Comparison of ENCODE assay signal across 8 mouse cellular contexts in genomic region chr6:134594569-134595442, GRCm38 (mm10). TPM values are rescaled to one million over a fixed set of nuclear protein-coding genes. Genes with fewer than 3 reads are reported as not detected.
A peak's percentile ranks its signal among the peaks of the same experiment; 100 is the strongest.
DNase-seq lines count a peak whose midpoint lies in the region; ATAC-seq and TF ChIP-seq lines count a peak whose summit lies in the region.

No protein-coding gene starts in this region.

- H3K9ac ChIP-seq in lung, postnatal 0 days (replicated peaks; ENCODE audit: low read depth): no peak overlapping the region
- H3K9ac ChIP-seq in forebrain, embryonic 14.5 days (ENCODE audit: low read length): no peak overlapping the region
- no peak overlapping the region for H3K9ac ChIP-seq in hindbrain, postnatal 0 days (replicated peaks; ENCODE audit: low read length)

- no peak overlapping the region for H3K4me3 ChIP-seq in lung, postnatal 0 days (ENCODE audit: low read depth, low read length)
- H3K4me3 ChIP-seq in forebrain, embryonic 14.5 days (ENCODE audit: low read depth, low read length): no peak overlapping the region
- H3K4me3 ChIP-seq in hindbrain, postnatal 0 days (ENCODE audit: low read length): no peak overlapping the region

- H3K4me2 ChIP-seq in lung, postnatal 0 days (replicated peaks; ENCODE audit: low read depth, low read length): peak overlapping the region; percentile 40
- no peak overlapping the region for H3K4me2 ChIP-seq in forebrain, embryonic 14.5 days (ENCODE audit: low read length)
- no peak overlapping the region for H3K4me2 ChIP-seq in hindbrain, postnatal 0 days (ENCODE audit: low read depth, low read length)

- no peaks in the 10 kb centered on the region for H3K27me3 ChIP-seq in lung, postnatal 0 days (replicated peaks; ENCODE audit: insufficient read depth, low read length)
- H3K27me3 ChIP-seq in forebrain, embryonic 14.5 days (replicated peaks; ENCODE audit: control insufficient read depth, insufficient read depth, low read length): no peaks in the 10 kb centered on the region
- no peaks in the 10 kb centered on the region for H3K27me3 ChIP-seq in hindbrain, postnatal 0 days (ENCODE audit: insufficient read depth, low read length)

- H3K4me1 ChIP-seq in lung, postnatal 0 days (ENCODE audit: insufficient read depth, low read depth, low read length): no peaks in the 10 kb centered on the region; the same call in 1 of the 2 replicates
- no peaks in the 10 kb centered on the region for H3K4me1 ChIP-seq in forebrain, embryonic 14.5 days (ENCODE audit: control insufficient read depth, insufficient read depth, low read length)
- no peaks in the 10 kb centered on the region for H3K4me1 ChIP-seq in hindbrain, postnatal 0 days (ENCODE audit: insufficient read depth, low read length)

- DNase-seq in R1 (ENCODE audit: low read depth, low spot score): peak; percentile 53
- DNase-seq in kidney, adult 18-20 months: peak; percentile 80
- peak; percentile 64 for DNase-seq in lung, postnatal 0 days (ENCODE audit: low spot score)
- DNase-seq in ovary, postnatal 10 days (ENCODE audit: low spot score): no peak
- DNase-seq in forebrain, embryonic 14.5 days (ENCODE audit: low spot score): no peak
- no peak for DNase-seq in thymus, postnatal 4 days
- no peak for DNase-seq in hindbrain, postnatal 0 days (ENCODE audit: low spot score)

- TF ChIP-seq CTCF in lung, postnatal 0 days (IDR thresholded peaks at IDR 0.05): no peak
- no peak for TF ChIP-seq CTCF in hindbrain, postnatal 0 days (IDR thresholded peaks at IDR 0.05; ENCODE audit: low read depth)

- H3K27ac ChIP-seq in lung, postnatal 0 days (ENCODE audit: low read length): no peak overlapping the region
- H3K27ac ChIP-seq in forebrain, embryonic 14.5 days (ENCODE audit: low read depth, low read length): no peak overlapping the region
- H3K27ac ChIP-seq in hindbrain, postnatal 0 days: no peak overlapping the region

- ATAC-seq in common myeloid progenitor, adult 5-6 weeks (replicated peaks; ENCODE audit: low read depth, poor library complexity, severe bottlenecking): peak; percentile 89
- ATAC-seq in lung, postnatal 0 days: peak; percentile 82
- ATAC-seq in forebrain, embryonic 14.5 days: no peak
- no peak for ATAC-seq in hindbrain, postnatal 0 days

- no peaks in the 10 kb centered on the region for H3K9me3 ChIP-seq in lung, postnatal 0 days (ENCODE audit: low read length)
- H3K9me3 ChIP-seq in forebrain, embryonic 14.5 days (replicated peaks; ENCODE audit: control insufficient read depth, low read length): no peaks in the 10 kb centered on the region
- H3K9me3 ChIP-seq in hindbrain, postnatal 0 days (ENCODE audit: low read length): no peaks in the 10 kb centered on the region

- TF ChIP-seq EP300 in lung, postnatal 0 days (IDR thresholded peaks at IDR 0.05): peak; percentile 79

- no peaks in the 10 kb centered on the region for H3K36me3 ChIP-seq in lung, postnatal 0 days (ENCODE audit: insufficient read depth, low read length)
- H3K36me3 ChIP-seq in forebrain, embryonic 14.5 days (ENCODE audit: control insufficient read depth, insufficient read depth, low read length): no peaks in the 10 kb centered on the region
- H3K36me3 ChIP-seq in hindbrain, postnatal 0 days (ENCODE audit: insufficient read depth, low read length): no peaks in the 10 kb centered on the region

- WGBS in lung, postnatal 0 days: 42% methylated on average over 21 of the region's 21 CpGs
- WGBS in forebrain, embryonic 14.5 days: 87% methylated on average over 21 of the region's 21 CpGs
- 80% methylated on average over 21 of the region's 21 CpGs for WGBS in hindbrain, postnatal 0 days

RNA-seq across cellular contexts. Expression of gene Lrp6, which starts 28.0 kb away (rescaled TPM):
- 56.0 and 56.5 TPM in 2 replicates for total RNA-seq in common myeloid progenitor, adult 5-6 weeks (2017)
- polyA plus RNA-seq in lung, postnatal 0 days (2015; fragmentation: Nextera tagmentation; extraction: Ambion mirVana): 17.0 and 18.7 TPM in 2 replicates
- 20.9 TPM in 2 replicates for polyA plus RNA-seq in forebrain, embryonic 14.5 days (2014; fragmentation: Nextera tagmentation; extraction: Ambion mirVana)
- total RNA-seq in hindbrain, postnatal 0 days (2014; rRNA removed): 23.9 and 26.1 TPM in 2 replicates
- 12.1 and 13.0 TPM in 2 replicates for polyA plus RNA-seq in hindbrain, postnatal 0 days (2015; fragmentation: Nextera tagmentation; extraction: Ambion mirVana)

RNA-seq across cellular contexts. Expression of gene Mansc1, which starts 37.5 kb away (rescaled TPM):
- total RNA-seq in common myeloid progenitor, adult 5-6 weeks (2017): 4.8 and 6.1 TPM in 2 replicates
- 9.9 and 10.1 TPM in 2 replicates for polyA plus RNA-seq in lung, postnatal 0 days (2015; fragmentation: Nextera tagmentation; extraction: Ambion mirVana)
- polyA plus RNA-seq in forebrain, embryonic 14.5 days (2014; fragmentation: Nextera tagmentation; extraction: Ambion mirVana): 0.88 and 0.94 TPM in 2 replicates
- 2.2 and 3.8 TPM in 2 replicates for total RNA-seq in hindbrain, postnatal 0 days (2014; rRNA removed)
- polyA plus RNA-seq in hindbrain, postnatal 0 days (2015; fragmentation: Nextera tagmentation; extraction: Ambion mirVana): 2.2 and 2.4 TPM in 2 replicates

RNA-seq across cellular contexts. Expression of gene Borcs5, which starts 44.5 kb away (rescaled TPM):
- 12.4 and 13.4 TPM in 2 replicates for total RNA-seq in common myeloid progenitor, adult 5-6 weeks (2017)
- 14.6 and 18.4 TPM in 2 replicates for polyA plus RNA-seq in lung, postnatal 0 days (2015; fragmentation: Nextera tagmentation; extraction: Ambion mirVana)
- 45.8 and 49.4 TPM in 2 replicates for polyA plus RNA-seq in forebrain, embryonic 14.5 days (2014; fragmentation: Nextera tagmentation; extraction: Ambion mirVana)
- total RNA-seq in hindbrain, postnatal 0 days (2014; rRNA removed): 52.5 and 71.4 TPM in 2 replicates
- 39.5 and 41.1 TPM in 2 replicates for polyA plus RNA-seq in hindbrain, postnatal 0 days (2015; fragmentation: Nextera tagmentation; extraction: Ambion mirVana)

Comparison
In these comparisons a context has a peak if more than half of its experiments do, and no peak if none do; other contexts are left out.
1. DNase-seq: peak in R1 (single experiment), kidney, adult 18-20 months (single experiment) and lung, postnatal 0 days (single experiment); none in ovary, postnatal 10 days (single experiment), forebrain, embryonic 14.5 days (single experiment), thymus, postnatal 4 days (single experiment) and hindbrain, postnatal 0 days (single experiment).
2. ATAC-seq: peak in common myeloid progenitor, adult 5-6 weeks (single experiment) and lung, postnatal 0 days (single experiment); none in forebrain, embryonic 14.5 days (single experiment) and hindbrain, postnatal 0 days (single experiment).